Mouse (Mus musculus): ENCODE measurements around the gene Cldn12.
A peak's percentile ranks its signal among the peaks of the same experiment; 100 is the strongest.

Cldn12 gene

GRCm38 (mm10) chr5:5494269-5495005 lies 20.3 kb downstream of the Cldn12 start:
- peak; percentile 42 for DNase-seq (ENCODE audit: low read depth, low spot score)

DNA sequence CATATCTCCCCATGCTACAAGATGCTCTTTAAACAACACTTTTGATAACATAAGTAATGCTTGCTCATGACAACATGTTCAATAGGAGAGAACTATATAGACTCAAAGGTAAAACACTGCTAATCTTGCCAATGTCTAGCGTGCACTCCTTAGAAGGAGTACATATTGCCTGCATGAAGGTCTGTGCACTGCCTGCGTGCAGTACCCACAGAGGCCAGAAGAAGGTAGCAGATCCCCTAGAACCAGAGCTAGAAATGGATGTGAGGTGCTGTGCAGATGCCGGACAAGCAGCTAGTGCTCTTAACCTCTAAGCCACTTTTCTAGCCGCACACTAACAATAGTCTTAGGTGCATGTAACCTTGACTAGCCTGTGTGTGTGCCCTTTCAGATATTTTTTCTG lies 22.6 kb downstream of the Cldn12 start:
- no peak for DNase-seq (ENCODE audit: low read depth, low spot score)

DNA sequence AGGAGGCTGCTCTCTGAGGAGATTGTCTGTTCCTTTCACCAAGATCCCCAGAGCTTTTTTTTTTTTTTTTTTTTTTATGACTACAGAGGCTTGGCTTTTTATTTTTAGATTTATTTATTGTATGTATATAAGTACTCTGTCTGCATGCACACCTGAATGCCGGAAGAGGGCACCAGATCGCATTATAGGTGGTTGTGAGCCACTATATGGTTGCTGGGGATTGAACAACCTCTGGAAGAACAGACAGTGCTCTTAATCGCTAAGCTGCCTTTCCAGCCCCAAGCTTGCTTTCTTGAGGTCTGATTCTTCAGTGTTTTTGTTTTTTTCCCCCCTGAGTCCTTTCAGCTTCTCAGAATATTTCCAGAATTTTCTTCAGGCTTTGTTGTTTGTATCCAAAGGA lies 28.7 kb downstream of the Cldn12 start:
- no peak for DNase-seq (ENCODE audit: low read depth, low spot score)

DNA sequence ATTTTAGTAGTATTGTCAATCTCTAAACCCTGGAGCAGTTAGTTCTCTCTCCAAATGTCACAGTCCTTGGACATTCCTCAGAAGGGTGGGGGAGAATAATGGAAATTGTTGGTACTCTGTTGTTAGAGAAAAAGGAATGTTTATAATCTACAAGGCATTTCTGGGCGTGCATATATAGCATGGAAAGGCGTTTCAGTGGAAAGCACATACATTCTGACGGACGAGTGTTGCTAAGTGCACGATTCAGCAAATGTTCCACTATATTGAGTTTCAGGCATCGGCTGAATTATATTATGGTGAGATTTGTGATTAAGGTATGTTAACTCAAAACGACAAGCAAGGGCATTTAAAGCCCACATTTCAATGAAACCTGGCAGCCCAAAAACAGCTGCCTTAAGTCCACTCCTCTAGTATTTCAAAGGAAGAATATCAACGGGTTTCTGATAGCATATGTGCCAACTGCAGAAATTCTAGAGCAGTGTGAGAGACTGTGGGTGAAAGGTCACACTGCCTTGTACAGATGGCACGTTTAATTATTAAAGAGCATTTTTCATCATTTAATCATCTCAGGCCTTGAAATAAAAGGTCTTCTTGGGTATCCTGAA lies 31.4 kb downstream of the Cldn12 start:
- DNase-seq (ENCODE audit: low read depth, low spot score): no peak

DNA sequence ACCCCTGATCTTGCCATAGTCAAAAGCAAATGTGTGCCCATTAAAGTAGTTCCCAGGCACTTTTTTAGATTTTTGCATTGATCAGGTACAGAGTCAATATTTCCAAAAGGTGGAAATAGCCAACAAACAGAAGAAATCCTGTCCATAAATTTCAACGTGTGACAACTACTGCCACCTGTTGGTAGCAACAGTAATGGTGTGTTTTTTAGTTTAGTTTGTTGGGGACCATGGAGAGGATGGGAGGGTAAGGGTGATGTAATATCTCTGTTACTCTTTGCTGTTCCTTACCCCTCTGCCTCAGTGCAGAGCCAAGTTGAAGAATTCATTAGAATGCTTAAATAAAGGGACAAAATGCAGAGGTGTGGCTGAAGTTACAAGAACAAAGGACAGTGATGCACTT lies 33.1 kb downstream of the Cldn12 start:
- no peak for DNase-seq (ENCODE audit: low read depth, low spot score)

- no peak for DNase-seq (ENCODE audit: low read depth, low spot score)
These were observed 35.7 kb downstream of the Cldn12 start, which contains the start of gene 1700015F17Rik for GRCm38 (mm10) chr5:5479043-5479442. Gene 1700015F17Rik, minus strand, starts transcription at chr5:5479143.

DNA sequence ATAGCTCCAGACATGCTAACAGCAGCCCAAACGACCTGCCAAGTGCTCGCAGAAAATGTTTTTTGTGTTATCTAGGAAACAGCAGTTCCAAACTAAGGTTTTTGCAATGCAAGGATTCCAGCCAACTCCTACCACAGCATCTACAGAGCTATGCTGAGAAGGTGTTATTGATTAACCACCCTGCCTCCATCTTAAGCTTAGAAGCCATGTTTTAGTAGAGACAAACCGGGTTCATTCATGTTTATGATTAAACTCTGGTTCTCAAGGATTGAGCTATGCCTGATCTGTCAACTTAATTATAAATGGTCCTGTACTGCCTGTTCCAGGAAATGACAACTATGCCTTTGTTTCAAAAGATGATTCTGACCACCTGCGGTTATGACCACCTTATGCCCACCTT lies 38.6 kb downstream of the Cldn12 start:
- DNase-seq (ENCODE audit: low read depth, low spot score): no peak

- no peak for DNase-seq (ENCODE audit: low read depth, low spot score)
These were observed 49.5 kb downstream of the Cldn12 start for GRCm38 (mm10) chr5:5465256-5465655.
